Mouse (Mus musculus) spleen, adult 18-20 months (tissue): ENCODE results near the gene Gm28308.

Experiments
- DNase-seq, 2 experiments: peaks; one replicate each; pipeline ENCODE4 v3.0.0; 2022; ENCODE audit warnings: mixed read lengths in 2 of 2

The Gm28308 gene

GRCm38 (mm10) chr6:52213119-52213986 lies at the start of gene Gm28308, which contains the start of gene Hoxa3:
Gene Gm28308, minus strand, starts transcription at chr6:52213339.
Gene Hoxa3, minus strand, starts transcription at chr6:52213336.
- peak in 1 of 2 experiments; percentile 28 for DNase-seq

- no peak for DNase-seq
These were observed 49.6 kb upstream of the Gm28308 start for GRCm38 (mm10) chr6:52262463-52263320.

GRCm38 (mm10) chr6:52261751-52262462 lies 48.8 kb upstream of the Gm28308 start:
- DNase-seq, result no peak

GRCm38 (mm10) chr6:52260654-52261575 lies 47.8 kb upstream of the Gm28308 start, which contains the start of gene Hoxa13:
Gene Hoxa13, minus strand, starts transcription at chr6:52260880.
- no peak for DNase-seq

- no peak for DNase-seq
These were observed 46.7 kb upstream of the Gm28308 start for GRCm38 (mm10) chr6:52259811-52260261.

- DNase-seq, result no peak
These were observed 46.1 kb upstream of the Gm28308 start for GRCm38 (mm10) chr6:52259081-52259790.

GRCm38 (mm10) chr6:52256956-52257355 lies 43.8 kb upstream of the Gm28308 start:
- peak; percentile 61 to 85 for DNase-seq

GRCm38 (mm10) chr6:52253511-52254500 lies 40.7 kb upstream of the Gm28308 start:
- no peak for DNase-seq

GRCm38 (mm10) chr6:52252775-52253376 lies 39.7 kb upstream of the Gm28308 start:
- DNase-seq, result no peak

GRCm38 (mm10) chr6:52252016-52252774 lies 39.1 kb upstream of the Gm28308 start:
- no peak for DNase-seq

GRCm38 (mm10) chr6:52251177-52251879 lies 38.2 kb upstream of the Gm28308 start:
- no peak for DNase-seq

- no peak for DNase-seq
These were observed 36.7 kb upstream of the Gm28308 start for GRCm38 (mm10) chr6:52249826-52250225.

GRCm38 (mm10) chr6:52249415-52249738 lies 36.2 kb upstream of the Gm28308 start:
- no peak for DNase-seq

GRCm38 (mm10) chr6:52248638-52249414 lies 35.7 kb upstream of the Gm28308 start:
- DNase-seq, result no peak

- no peak for DNase-seq
These were observed 34.9 kb upstream of the Gm28308 start for GRCm38 (mm10) chr6:52247766-52248637.

- no peak for DNase-seq
These were observed 33.8 kb upstream of the Gm28308 start for GRCm38 (mm10) chr6:52246916-52247315.
